In the genomic region with DNA sequence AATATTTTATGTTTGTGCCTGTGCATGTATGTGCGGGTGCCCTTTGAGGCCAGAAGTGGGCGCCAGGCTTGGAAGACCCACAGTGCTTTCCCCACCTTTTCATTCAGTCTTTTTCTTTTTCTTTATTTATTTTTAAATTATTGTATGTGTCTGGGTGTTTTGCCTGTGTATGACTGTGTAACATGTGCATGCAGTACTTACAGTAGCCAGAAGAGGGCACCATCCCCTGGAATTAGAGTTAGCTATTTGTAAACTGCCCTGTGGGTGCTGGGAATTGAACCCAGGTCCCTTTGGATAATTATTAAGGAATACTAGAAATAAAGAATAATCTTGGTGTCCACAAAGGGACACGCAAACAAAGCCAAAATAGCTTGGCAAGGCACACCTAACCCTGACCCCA, we compare ENCODE assay signal across 14 mouse cellular contexts. TPM values are rescaled to one million over a fixed set of nuclear protein-coding genes. Genes with fewer than 3 reads are reported as not detected.
A peak's percentile ranks its signal among the peaks of the same experiment; 100 is the strongest.
DNase-seq lines count a peak whose midpoint lies in the region; ATAC-seq and TF ChIP-seq lines count a peak whose summit lies in the region.
"Had no signal": no experiment of that assay in that cellular context is flagged by ENCODE, and none has a peak within 500 bp of the region (broad histone marks: within the 10 kb centered on the region; RNA-seq: fewer than 3 reads in every experiment).

No protein-coding gene starts in this region.

- no peak overlapping the region for H3K4me3 ChIP-seq in left cerebral cortex, adult 2 months
- H3K4me3 ChIP-seq: midbrain, embryonic 13.5 days; neural tube, embryonic 12.5 days had no signal

- intact Hi-C loops in left cerebral cortex, adult 2 months (cut with DNase I): no loop called here
- intact Hi-C loops in heart, postnatal 25 days (cut with DNase I): no loop called here

- TF ChIP-seq CTCF in left cerebral cortex, adult 2 months (IDR thresholded peaks at IDR 0.05): peak; percentile 44

- no peak overlapping the region for H3K27ac ChIP-seq in left cerebral cortex, adult 2 months
- H3K27ac ChIP-seq: midbrain, embryonic 13.5 days; neural tube, embryonic 12.5 days had no signal

- no peak for ATAC-seq in CD4-positive, CD25-positive, alpha-beta regulatory T cell, adult 4 months
- ATAC-seq: inflammation-experienced regulatory T-cells, adult 6 months; midbrain, embryonic 13.5 days had no signal

- DNase-seq in CD4-positive, CD25-positive, alpha-beta regulatory T cell, adult 2 months (ENCODE audit: low read depth, low spot score): peak; percentile 70
- no peak for DNase-seq in left cerebral cortex, adult 2 months (ENCODE audit: extremely low spot score in 1 of 2, low spot score in 2 of 2)
- DNase-seq in left cerebral cortex, adult 9 months (ENCODE audit: low spot score in 2 of 2): no peak
- peak; percentile 28 to 35 for DNase-seq in thymus, postnatal 36 days
- DNase-seq in thymus, adult 18-20 months: no peak
- no peak for DNase-seq in spleen, postnatal 14 days (ENCODE audit: low spot score in 2 of 2)
- DNase-seq in heart, postnatal 25 days (ENCODE audit: low spot score): no peak
- DNase-seq: adrenal gland, postnatal 36 days; cerebellum, adult 11 months; kidney, postnatal 14 days had no signal

RNA-seq across cellular contexts. Expression of gene Adgre5, which starts 15.1 kb away (rescaled TPM):
- 100 to 1,000 TPM; 199 to 267 TPM for polyA plus RNA-seq in CD4-positive, CD25-positive, alpha-beta regulatory T cell, adult 4 months (2017; shearing (Covaris generic))
- 10 to 100 TPM in 1 of 2 experiments, 1 to 10 TPM in 1; 8.9 to 11.5 TPM for total RNA-seq in left cerebral cortex, adult 2 months (2021)
- 10 to 100 TPM; 39.4 to 56.9 TPM for total RNA-seq in heart, postnatal 25 days (2021)

RNA-seq across cellular contexts. Expression of gene Ddx39, which starts 41.3 kb away (rescaled TPM):
- 100 to 1,000 TPM; 153 to 208 TPM for polyA plus RNA-seq in CD4-positive, CD25-positive, alpha-beta regulatory T cell, adult 4 months (2017; shearing (Covaris generic))
- 10 to 100 TPM; 19.9 to 20.2 TPM for total RNA-seq in left cerebral cortex, adult 2 months (2021)
- 10 to 100 TPM; 20.0 to 21.6 TPM for total RNA-seq in heart, postnatal 25 days (2021)

RNA-seq across cellular contexts. Expression of gene Pkn1, which starts 57.3 kb away (rescaled TPM):
- polyA plus RNA-seq in CD4-positive, CD25-positive, alpha-beta regulatory T cell, adult 4 months (2017; shearing (Covaris generic)): 10 to 100 TPM; 21.0 to 25.9 TPM
- total RNA-seq in left cerebral cortex, adult 2 months (2021): 10 to 100 TPM; 60.9 to 65.6 TPM
- 10 to 100 TPM; 58.6 to 58.8 TPM for total RNA-seq in heart, postnatal 25 days (2021)

Comparison
In these comparisons a context has a peak if more than half of its experiments do, and no peak if none do; other contexts are left out.
1. DNase-seq: peak in CD4-positive, CD25-positive, alpha-beta regulatory T cell, adult 2 months (single experiment) and thymus, postnatal 36 days (2 of 2); none in left cerebral cortex, adult 2 months (0 of 2), left cerebral cortex, adult 9 months (0 of 2), thymus, adult 18-20 months (0 of 2), spleen, postnatal 14 days (0 of 2) and heart, postnatal 25 days (single experiment).